Comparison of ENCODE assay signal across 9 mouse cellular contexts in genomic region chr4:59439041-59439440, GRCm38 (mm10). TPM values are rescaled to one million over a fixed set of nuclear protein-coding genes. Genes with fewer than 3 reads are reported as not detected.
A peak's percentile ranks its signal among the peaks of the same experiment; 100 is the strongest.
DNase-seq lines count a peak whose midpoint lies in the region; ATAC-seq lines count a peak whose summit lies in the region.
"Had no signal": no experiment of that assay in that cellular context is flagged by ENCODE, and none has a peak within 500 bp of the region (broad histone marks: within the 10 kb centered on the region; RNA-seq: fewer than 3 reads in every experiment).

No protein-coding gene starts in this region.

- no peak for DNase-seq in neural tube, embryonic 10.5 days (ENCODE audit: extremely low spot score, low spot score)
- DNase-seq in embryo, embryonic 9.5 days (ENCODE audit: extremely low spot score) = no peak
- DNase-seq: adrenal gland, postnatal 25 days had no signal

- no peak overlapping the region for H3K9ac ChIP-seq in forebrain, embryonic 13.5 days
- no peak overlapping the region for H3K9ac ChIP-seq in forebrain, embryonic 16.5 days (replicated peaks; ENCODE audit: low read depth, low read length)
- H3K9ac ChIP-seq in neural tube, embryonic 12.5 days = no peak overlapping the region
- H3K9ac ChIP-seq in limb, embryonic 15.5 days = no peak overlapping the region
- no peak overlapping the region for H3K9ac ChIP-seq in stomach, embryonic 15.5 days

- peak overlapping the region; percentile 100; the same call in 1 of the 2 replicates for H3K4me2 ChIP-seq in forebrain, embryonic 13.5 days
- no peak overlapping the region for H3K4me2 ChIP-seq in forebrain, embryonic 16.5 days (ENCODE audit: low read length)
- H3K4me2 ChIP-seq in neural tube, embryonic 12.5 days (replicated peaks) = peak overlapping the region; percentile 100; the same call in 1 of the 2 replicates
- H3K4me2 ChIP-seq in limb, embryonic 15.5 days = peak overlapping the region; percentile 100; the same call in 1 of the 2 replicates
- peak overlapping the region; percentile 92 for H3K4me2 ChIP-seq in stomach, embryonic 15.5 days

- WGBS in forebrain, embryonic 13.5 days = 32% methylated on average over 5 of the region's 5 CpGs
- 29% methylated on average over 5 of the region's 5 CpGs for WGBS in forebrain, embryonic 16.5 days
- WGBS in neural tube, embryonic 12.5 days = 30% methylated on average over 5 of the region's 5 CpGs
- 23% methylated on average over 5 of the region's 5 CpGs for WGBS in limb, embryonic 15.5 days
- WGBS in stomach, embryonic 15.5 days = 18% methylated on average over 5 of the region's 5 CpGs

- H3K4me3 ChIP-seq in forebrain, embryonic 13.5 days = no peak overlapping the region
- no peak overlapping the region for H3K4me3 ChIP-seq in forebrain, embryonic 16.5 days (replicated peaks; ENCODE audit: low read length)
- no peak overlapping the region; the same call in 1 of the 2 replicates for H3K4me3 ChIP-seq in neural tube, embryonic 12.5 days
- H3K4me3 ChIP-seq in limb, embryonic 15.5 days = peak overlapping the region; percentile 62
- H3K4me3 ChIP-seq in stomach, embryonic 15.5 days (replicated peaks) = peak overlapping the region; percentile 63

- H3K27me3 ChIP-seq in forebrain, embryonic 13.5 days = peaks cover 36% of the 10 kb centered on the region
- H3K27me3 ChIP-seq in forebrain, embryonic 16.5 days (replicated peaks; ENCODE audit: control insufficient read depth, insufficient read depth, low read length) = peaks cover 23% of the 10 kb centered on the region
- peaks cover 28% of the 10 kb centered on the region for H3K27me3 ChIP-seq in neural tube, embryonic 12.5 days (replicated peaks)
- H3K27me3 ChIP-seq in limb, embryonic 15.5 days = peaks cover 12% of the 10 kb centered on the region; the same call in 1 of the 2 replicates
- H3K27me3 ChIP-seq in stomach, embryonic 15.5 days (replicated peaks) = no peaks in the 10 kb centered on the region

- H3K27ac ChIP-seq in forebrain, embryonic 13.5 days = no peak overlapping the region
- H3K27ac ChIP-seq in forebrain, embryonic 16.5 days (ENCODE audit: low read length) = no peak overlapping the region
- no peak overlapping the region for H3K27ac ChIP-seq in neural tube, embryonic 12.5 days
- H3K27ac ChIP-seq in limb, embryonic 15.5 days = no peak overlapping the region
- peak overlapping the region; percentile 87 for H3K27ac ChIP-seq in stomach, embryonic 15.5 days

- no peak for ATAC-seq in forebrain, embryonic 13.5 days
- ATAC-seq in forebrain, embryonic 16.5 days = no peak
- ATAC-seq in neural tube, embryonic 12.5 days (ENCODE audit: low FRiP score, low read depth) = no peak
- no peak for ATAC-seq in limb, embryonic 15.5 days (ENCODE audit: insufficient number of reproducible peaks, low FRiP score, low TSS enrichment, low read depth)
- ATAC-seq in stomach, embryonic 15.5 days (ENCODE audit: insufficient read depth, low FRiP score, low read depth) = no peak
- ATAC-seq in CD4-positive, CD25-positive, alpha-beta regulatory T cell, adult 4 months = no peak

- H3K9me3 ChIP-seq in forebrain, embryonic 13.5 days (replicated peaks) = no peaks in the 10 kb centered on the region
- H3K9me3 ChIP-seq in forebrain, embryonic 16.5 days (ENCODE audit: control insufficient read depth, low read length) = no peaks in the 10 kb centered on the region
- 0 out of 2 replicates have a peak, but pooled peaks cover 5% of the 10 kb centered on the region for H3K9me3 ChIP-seq in neural tube, embryonic 12.5 days
- H3K9me3 ChIP-seq in limb, embryonic 15.5 days = no peaks in the 10 kb centered on the region
- H3K9me3 ChIP-seq in stomach, embryonic 15.5 days = no peaks in the 10 kb centered on the region

- no peaks in the 10 kb centered on the region for H3K36me3 ChIP-seq in forebrain, embryonic 13.5 days (ENCODE audit: poor library complexity, severe bottlenecking)
- no peaks in the 10 kb centered on the region for H3K36me3 ChIP-seq in forebrain, embryonic 16.5 days (ENCODE audit: control insufficient read depth, insufficient read depth)
- no peaks in the 10 kb centered on the region for H3K36me3 ChIP-seq in neural tube, embryonic 12.5 days
- H3K36me3 ChIP-seq in limb, embryonic 15.5 days = no peaks in the 10 kb centered on the region
- no peaks in the 10 kb centered on the region for H3K36me3 ChIP-seq in stomach, embryonic 15.5 days

- H3K4me1 ChIP-seq in forebrain, embryonic 13.5 days = peaks cover 8% of the 10 kb centered on the region; the same call in 1 of the 2 replicates
- H3K4me1 ChIP-seq in forebrain, embryonic 16.5 days (replicated peaks; ENCODE audit: control insufficient read depth, insufficient read depth, low read length) = peaks cover 6% of the 10 kb centered on the region
- H3K4me1 ChIP-seq in neural tube, embryonic 12.5 days = peaks cover 8% of the 10 kb centered on the region
- H3K4me1 ChIP-seq in limb, embryonic 15.5 days = peaks cover 10% of the 10 kb centered on the region
- H3K4me1 ChIP-seq in stomach, embryonic 15.5 days = peaks cover 10% of the 10 kb centered on the region; the same call in 1 of the 2 replicates

RNA-seq across cellular contexts. Expression of gene Susd1, which starts 0.6 kb away (rescaled TPM):
- 0.69 and 0.72 TPM in 2 replicates for polyA plus RNA-seq in forebrain, embryonic 13.5 days (2015; fragmentation: Nextera tagmentation; extraction: Ambion mirVana)
- 0.84 and 1.8 TPM in 2 replicates for polyA plus RNA-seq in forebrain, embryonic 16.5 days (2015; fragmentation: Nextera tagmentation; extraction: Ambion mirVana)
- polyA plus RNA-seq in neural tube, embryonic 12.5 days (2016; fragmentation: Nextera tagmentation; extraction: Ambion mirVana) = 1.2 and 1.3 TPM in 2 replicates
- 2.1 and 3.9 TPM in 2 replicates for polyA plus RNA-seq in limb, embryonic 15.5 days (2015; fragmentation: Nextera tagmentation; extraction: Ambion mirVana)
- polyA plus RNA-seq in stomach, embryonic 15.5 days (2015; fragmentation: Nextera tagmentation; extraction: Ambion mirVana) = 9.1 and 12.6 TPM in 2 replicates
- polyA plus RNA-seq in CD4-positive, CD25-positive, alpha-beta regulatory T cell, adult 4 months (2017; shearing (Covaris generic)) = 1 to 10 TPM in 1 of 2 experiments, under 1 TPM in 1; 0.99 to 3.2 TPM

Comparison
In these comparisons a context has a peak if more than half of its experiments do, and no peak if none do; other contexts are left out.
1. H3K4me3 ChIP-seq: peak in limb, embryonic 15.5 days (single experiment) and stomach, embryonic 15.5 days (single experiment); none in forebrain, embryonic 13.5 days (single experiment), forebrain, embryonic 16.5 days (single experiment) and neural tube, embryonic 12.5 days (single experiment).